Mouse (Mus musculus): ENCODE data around the gene Slc3a2.

Gene Slc3a2

DNA sequence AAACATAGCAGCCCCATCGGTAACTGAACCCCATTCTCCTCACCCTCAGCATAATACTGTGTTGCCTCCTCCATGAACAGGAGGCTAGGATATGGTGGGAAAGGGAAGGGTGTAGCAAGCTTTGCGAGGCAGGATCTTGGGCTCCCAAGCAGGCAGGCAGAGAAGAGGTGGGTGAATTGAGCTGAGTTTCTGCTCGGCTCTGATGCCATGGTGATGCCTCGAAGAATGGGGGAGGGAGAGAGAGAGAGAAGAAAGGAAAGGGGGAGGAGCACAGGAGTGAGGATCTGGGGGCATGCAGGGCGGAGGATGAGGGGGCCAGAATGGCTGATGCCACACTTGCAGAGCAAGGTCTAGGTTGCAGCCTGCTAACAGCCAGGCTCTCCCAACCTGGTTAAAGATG, 57.4 kb downstream of the Slc3a2 start:
- no peak for DNase-seq (ENCODE audit: extremely low spot score, low read depth, low spot score)

DNA sequence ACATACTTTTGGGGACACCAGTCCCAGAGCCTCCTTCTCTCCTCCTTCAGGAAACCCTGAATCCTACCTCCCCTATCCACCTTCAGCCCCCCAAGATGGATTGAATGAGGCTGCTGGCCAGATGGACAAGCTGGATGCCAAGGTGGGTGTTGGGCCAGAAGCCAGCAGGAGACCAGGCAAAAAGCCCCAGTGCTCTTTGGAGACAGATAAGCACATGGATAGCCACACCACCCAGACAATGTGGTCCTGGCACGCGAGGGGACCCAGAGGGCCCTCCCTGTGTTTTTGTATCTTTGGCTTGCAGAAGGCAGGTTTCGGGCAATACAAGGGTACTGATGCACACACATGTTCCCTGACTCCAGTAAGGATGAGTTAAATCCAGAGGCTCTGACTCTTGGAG, 58.3 kb downstream of the Slc3a2 start:
- no peak for DNase-seq (ENCODE audit: extremely low spot score, low read depth, low spot score)

DNA sequence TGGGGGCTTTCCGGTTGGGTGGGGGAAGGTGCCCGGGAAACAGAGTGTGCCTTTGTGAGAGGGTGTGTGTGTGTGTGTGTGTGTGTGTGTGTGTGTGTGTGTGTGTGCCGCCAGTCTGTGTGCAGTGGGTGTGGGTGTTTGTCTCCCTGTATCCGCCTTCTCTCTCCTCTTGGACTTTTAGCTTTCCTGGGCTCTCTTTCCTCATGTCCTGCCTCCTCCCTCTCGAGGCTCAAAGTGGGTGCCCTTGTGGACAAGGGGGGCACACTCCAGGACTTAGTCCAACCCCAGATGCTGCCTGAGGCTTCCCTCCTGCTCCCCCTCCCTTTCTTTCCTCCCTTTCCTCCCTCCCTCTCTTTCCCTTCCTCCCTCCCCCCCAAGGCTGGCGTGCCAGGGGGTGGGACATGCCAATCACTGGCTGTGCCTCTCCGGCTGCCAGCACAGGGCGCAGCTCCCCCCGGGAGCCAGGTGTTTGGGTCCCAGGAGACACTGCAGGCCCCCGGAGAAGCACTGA, 59.2 kb downstream of the Slc3a2 start:
- DNase-seq (ENCODE audit: extremely low spot score, low read depth, low spot score): no peak

DNA sequence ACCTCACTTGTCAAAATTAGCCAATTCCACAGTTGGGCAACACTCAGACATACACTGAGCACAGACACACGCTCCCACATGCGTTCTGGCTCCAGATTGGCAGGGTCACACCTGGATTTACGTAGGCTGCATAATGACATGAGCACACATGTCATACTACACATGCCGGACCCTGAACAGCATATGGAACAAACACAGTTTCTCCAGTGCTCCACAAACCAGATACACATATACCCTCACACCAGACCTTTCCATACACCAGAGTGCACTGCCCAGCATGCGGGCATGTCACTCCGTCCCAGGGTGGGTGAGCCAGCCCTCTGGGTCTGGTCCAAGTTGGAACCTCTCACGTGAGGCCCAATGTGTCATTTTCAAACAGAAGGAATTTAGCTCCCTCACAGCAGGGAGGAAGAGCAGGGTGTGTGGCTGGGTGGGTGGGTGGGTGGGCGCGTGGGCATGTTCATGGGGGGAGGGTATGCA, 59.8 kb downstream of the Slc3a2 start, which contains the start of gene Chrm1:
Gene Chrm1 (plus strand): TSS at position 430 of the 480 bp plus-strand sequence.
- no peak for DNase-seq (ENCODE audit: extremely low spot score, low read depth, low spot score)

DNA sequence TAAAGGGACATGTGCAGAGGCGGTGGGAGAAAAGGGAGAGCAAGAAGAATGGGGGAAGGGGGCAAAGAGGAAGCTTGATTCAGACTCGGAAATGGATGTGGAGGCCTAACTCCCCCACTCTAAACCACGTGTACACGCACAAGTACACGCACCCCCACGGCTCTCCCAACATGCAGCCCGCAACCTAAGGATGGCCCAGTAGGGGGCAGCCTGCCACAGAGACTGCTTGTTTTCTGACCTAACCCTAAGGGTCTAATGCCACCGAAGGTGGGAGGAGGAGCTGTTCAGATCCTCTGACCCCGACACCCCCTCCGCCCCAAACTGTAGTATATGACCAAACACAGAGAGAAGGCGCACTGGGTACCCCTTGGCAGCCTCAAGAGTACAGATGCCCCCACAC, 60.8 kb downstream of the Slc3a2 start:
- DNase-seq (ENCODE audit: extremely low spot score, low read depth, low spot score): peak; percentile 18

DNA sequence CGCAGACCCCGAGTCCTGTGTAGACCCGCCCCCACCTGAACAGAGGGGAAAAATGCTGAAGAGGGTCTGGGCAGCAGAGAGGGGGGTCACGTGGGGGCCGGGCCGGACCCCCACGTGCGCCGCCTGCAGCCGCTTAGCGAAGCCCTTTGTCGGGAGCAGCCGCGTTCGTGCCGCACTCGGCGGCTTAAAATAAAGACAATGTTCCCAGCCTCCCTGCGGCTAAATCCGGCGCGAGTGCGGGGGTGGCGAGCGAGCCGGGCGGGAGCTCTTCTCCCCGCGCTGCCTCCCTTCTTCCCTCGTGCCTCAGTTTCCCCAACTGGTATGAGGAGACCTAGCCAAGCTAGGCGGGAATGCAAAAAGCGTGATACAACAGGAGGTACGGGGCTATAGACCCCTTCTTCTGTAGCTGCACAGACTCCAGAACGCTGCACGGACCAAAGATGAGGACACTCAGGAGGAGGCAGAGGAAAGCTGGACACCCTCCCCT, 61.3 kb downstream of the Slc3a2 start:
- DNase-seq (ENCODE audit: extremely low spot score, low read depth, low spot score): no peak
